Mouse (Mus musculus): ENCODE measurements around the gene Hoxd8.
A peak's percentile ranks its signal among the peaks of the same experiment; 100 is the strongest.

DNA sequence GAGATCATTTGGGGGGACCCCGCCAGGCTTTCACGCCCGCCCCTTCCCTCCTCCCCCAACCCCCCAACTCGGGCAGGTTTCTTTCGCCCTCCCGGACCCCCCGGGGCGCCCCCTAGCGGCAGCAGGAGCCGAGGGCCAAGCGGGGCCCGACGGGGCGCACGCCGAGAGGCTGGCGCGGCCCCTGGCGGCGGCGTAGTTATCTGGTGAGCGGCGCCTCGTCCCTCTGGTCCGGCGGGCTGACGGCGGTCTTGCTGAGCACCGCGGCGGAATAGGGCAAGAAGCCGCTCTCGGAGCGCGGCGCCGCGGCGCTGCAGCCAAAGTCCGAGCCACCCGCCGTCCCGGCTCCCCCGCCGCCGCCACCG is 49.0 kb upstream of the Hoxd8 start:
- TF ChIP-seq CTCF (IDR thresholded peaks at IDR 0.05; ENCODE audit: low read depth, low read length) (peak; percentile 29; the same call in 1 of the 2 replicates), POLR2A (IDR thresholded peaks at IDR 0.05; ENCODE audit: extremely low read depth, insufficient read depth, low read length) (no peak)

All from liver, adult 2 months (tissue).